Mouse (Mus musculus): Measurements from ENCODE around the gene Mab21l2.

The Mab21l2 gene

GRCm38 (mm10) chr3:86539555-86540168 lies 8.8 kb downstream of the Mab21l2 start:
- in situ Hi-C loops (cut with MboI, MseI): loop anchor here (10.0 kb wide), 1 partner anchor 1395 kb away; the partner anchor contains the start of genes Isg20l2 and Rrnad1

GRCm38 (mm10) chr3:86538645-86539554 lies 9.5 kb downstream of the Mab21l2 start:
- in situ Hi-C loops (cut with MboI, MseI): loop anchor here (10.0 kb wide), 1 partner anchor 1396 kb away; the partner anchor contains the start of genes Isg20l2 and Rrnad1

- in situ Hi-C loops (cut with MboI, MseI): loop anchor here (10.0 kb wide), 1 partner anchor 1398 kb away; the partner anchor contains the start of genes Isg20l2 and Rrnad1
These were observed 11.7 kb downstream of the Mab21l2 start for GRCm38 (mm10) chr3:86536751-86537150.

- in situ Hi-C loops (cut with MboI, MseI): loop anchor here (10.0 kb wide), 1 partner anchor 1403 kb away; the partner anchor contains the start of genes Isg20l2 and Rrnad1
These were observed 16.7 kb downstream of the Mab21l2 start for GRCm38 (mm10) chr3:86531531-86532269.

- in situ Hi-C loops (cut with MboI, MseI): no loop called here
These were observed 25.4 kb downstream of the Mab21l2 start for GRCm38 (mm10) chr3:86522880-86523505.

GRCm38 (mm10) chr3:86518506-86519109 lies 29.8 kb downstream of the Mab21l2 start:
- in situ Hi-C loops (cut with MboI, MseI): no loop called here

- in situ Hi-C loops (cut with MboI, MseI): no loop called here
These were observed 47.8 kb downstream of the Mab21l2 start for GRCm38 (mm10) chr3:86500586-86500985.

Measured in T-helper 1 cell (primary cell).